Mouse (Mus musculus): ENCODE measurements around the gene Atp5g3. TPM values are rescaled to one million over a fixed set of nuclear protein-coding genes. Genes with fewer than 3 reads are reported as not detected.
"Not testable (repeated sequence)": the region's sequence is repeated elsewhere in the genome, so short reads cannot be mapped to it uniquely, and the experiment has no call there.

The Atp5g3 gene
- total RNA-seq (2015; ENCODE audit: low replicate concordance) (202 and 209 TPM in 2 replicates), total RNA-seq (2017; ENCODE audit: low replicate concordance) (33.8 and 49.8 TPM in 2 replicates)

DNA sequence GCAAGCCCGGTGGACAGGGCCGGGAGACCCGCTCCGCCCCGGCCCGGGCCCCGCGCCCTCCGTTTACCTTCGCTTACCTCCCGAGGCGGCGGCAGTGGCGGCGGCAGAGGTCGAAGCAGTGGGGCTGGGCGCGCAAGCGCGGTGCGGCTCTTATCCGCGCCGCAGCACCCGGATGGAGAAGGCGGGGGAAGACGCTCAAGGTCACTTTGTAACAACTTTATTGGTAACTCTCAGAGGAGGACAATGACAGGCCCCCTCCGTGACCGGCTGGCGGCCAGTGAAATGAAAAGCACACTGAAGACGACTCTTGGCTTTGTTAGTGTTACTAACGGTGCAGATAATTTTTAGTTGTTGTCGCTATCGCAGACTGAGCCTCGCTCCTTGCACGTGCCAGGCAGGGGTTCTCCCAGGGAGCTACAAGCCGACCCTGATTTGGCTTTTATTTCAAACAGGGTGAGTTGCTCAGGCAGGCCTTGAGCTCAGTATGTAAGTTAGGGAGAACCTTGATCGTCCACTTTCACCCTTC lies at the start of gene Atp5g3:
Gene Atp5g3, minus strand, starts transcription at position 152 of the 526 bp plus-strand sequence.
- ATAC-seq (replicated peaks; ENCODE audit: low FRiP score, poor library complexity, severe bottlenecking), result peak; percentile 96

DNA sequence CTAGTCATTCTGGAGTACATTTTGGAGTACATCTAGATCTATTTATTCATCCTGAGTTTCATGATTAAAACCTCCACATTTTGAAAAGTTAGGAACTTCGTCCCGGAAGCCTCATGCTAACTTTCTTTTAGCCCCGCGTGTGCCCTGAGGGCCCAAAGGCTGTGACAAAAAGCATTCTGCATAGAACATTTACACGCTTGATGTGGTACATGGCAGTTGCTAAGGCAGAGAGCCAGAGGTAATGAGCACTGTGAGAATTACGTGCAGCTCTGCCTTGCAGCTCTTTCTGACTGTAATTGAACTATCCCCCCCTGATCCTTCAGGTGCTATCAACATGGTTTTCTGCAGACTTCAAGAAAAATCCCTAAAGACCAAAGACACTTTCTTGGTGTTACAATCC lies 47.2 kb upstream of the Atp5g3 start:
- ATAC-seq (replicated peaks; ENCODE audit: low FRiP score, poor library complexity, severe bottlenecking), result no peak

DNA sequence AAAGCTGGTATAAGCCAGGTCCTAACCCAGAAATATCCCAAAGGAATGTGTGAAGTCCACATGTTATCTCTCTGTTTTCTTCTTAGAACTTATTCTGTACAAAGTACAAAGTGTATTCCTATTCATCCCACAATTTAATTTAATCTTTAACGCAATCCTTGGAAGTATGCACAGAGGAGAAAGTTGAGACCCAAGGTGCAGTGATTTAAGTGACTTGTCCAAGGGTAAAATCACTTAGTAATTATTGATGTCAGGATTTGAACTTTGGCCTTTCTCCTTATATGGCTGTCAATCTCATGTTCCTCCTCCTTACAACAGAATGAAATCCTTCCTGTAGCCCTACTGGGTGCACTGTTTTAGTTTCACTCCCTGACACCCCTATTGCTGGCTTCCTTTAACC lies 42.5 kb upstream of the Atp5g3 start:
- no peak for ATAC-seq (replicated peaks; ENCODE audit: low FRiP score, poor library complexity, severe bottlenecking)

DNA sequence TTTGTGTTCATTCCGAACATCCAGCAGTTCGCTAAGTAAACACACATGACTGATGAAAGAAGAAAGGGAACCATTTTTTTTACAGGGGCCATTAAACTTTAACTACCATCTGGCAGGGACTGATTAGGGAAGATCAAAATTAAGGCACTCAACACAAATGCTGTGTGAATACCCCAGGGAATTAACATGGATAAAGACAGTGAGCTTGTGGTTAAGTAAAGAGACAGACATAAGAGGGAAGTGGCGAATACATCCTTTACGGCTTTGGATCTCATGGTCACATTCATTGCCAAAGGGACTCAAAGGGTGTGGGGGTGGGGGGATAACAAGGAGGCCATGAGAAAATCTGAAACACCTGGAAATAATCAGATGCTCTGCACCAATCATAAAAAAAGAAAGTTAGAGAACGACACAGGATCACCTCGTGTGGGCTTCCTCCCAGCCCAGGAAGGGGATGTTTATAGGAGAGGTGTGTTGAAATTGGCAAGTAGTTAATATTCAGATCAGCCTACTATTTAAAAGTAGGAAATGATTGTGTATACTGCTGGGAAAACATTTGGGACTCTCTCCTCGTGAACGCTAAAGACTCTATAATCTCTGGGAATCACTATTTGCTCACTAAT lies 41.6 kb upstream of the Atp5g3 start:
- no peak for ATAC-seq (replicated peaks; ENCODE audit: low FRiP score, poor library complexity, severe bottlenecking)

DNA sequence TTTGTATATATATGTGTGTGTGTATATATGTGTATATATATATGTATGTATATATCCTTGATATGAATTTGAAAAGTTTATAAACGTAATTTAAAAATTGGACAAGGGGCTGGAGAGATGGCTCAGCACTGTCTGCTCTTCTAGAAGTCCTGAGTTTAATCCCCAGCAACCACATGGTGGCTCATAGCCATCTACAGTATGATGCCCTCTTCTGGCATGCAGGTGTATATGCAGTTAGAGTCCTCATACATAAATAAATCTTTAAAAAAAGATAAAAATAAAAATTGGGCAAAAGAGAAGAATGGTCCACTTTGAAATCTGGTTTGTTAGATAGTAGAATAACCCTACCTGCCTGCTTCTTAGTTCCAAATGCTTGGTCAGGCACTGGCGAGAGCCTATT lies 36.2 kb upstream of the Atp5g3 start:
- no peak for ATAC-seq (replicated peaks; ENCODE audit: low FRiP score, poor library complexity, severe bottlenecking)

DNA sequence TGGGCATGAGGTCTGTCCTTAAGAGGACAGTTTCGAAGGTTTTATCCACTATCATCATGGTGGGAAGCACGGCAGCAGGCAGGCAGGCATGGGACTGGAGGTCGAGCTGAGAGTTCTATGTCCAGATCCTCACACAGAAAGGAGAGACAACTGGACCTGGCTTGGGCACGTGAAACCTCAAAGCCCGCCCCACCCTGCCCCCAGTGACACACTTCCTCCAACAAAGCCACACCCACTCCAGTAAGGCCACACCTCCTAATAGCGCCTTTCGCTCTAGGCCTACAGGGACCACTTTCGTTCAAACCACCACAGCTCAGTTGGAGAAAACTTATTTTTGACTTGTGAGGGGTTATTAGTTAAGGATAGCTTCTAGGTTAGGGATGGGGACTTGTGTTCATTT lies 32.6 kb upstream of the Atp5g3 start:
- no peak for ATAC-seq (replicated peaks; ENCODE audit: low FRiP score, poor library complexity, severe bottlenecking)

DNA sequence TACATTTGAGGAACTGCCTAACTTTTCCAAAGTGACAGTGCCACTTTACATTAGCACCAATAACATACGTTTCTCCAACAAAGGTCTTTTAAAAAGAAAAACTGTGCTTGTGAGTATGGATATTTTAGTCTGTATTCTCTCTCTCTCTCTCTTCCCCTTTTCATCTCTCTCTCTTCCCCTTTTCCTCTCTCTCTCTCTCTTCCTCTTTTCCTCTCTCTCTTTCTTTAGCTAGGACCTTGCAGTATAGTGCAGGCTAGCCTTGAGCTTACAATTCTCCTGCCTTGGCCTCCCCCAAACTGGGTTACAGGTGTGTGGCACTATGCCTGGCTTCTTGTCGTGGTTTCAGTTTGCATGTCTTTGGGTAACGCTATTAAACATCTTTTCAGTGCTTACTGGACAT lies 31.7 kb upstream of the Atp5g3 start:
- no peak for ATAC-seq (replicated peaks; ENCODE audit: low FRiP score, poor library complexity, severe bottlenecking)

DNA sequence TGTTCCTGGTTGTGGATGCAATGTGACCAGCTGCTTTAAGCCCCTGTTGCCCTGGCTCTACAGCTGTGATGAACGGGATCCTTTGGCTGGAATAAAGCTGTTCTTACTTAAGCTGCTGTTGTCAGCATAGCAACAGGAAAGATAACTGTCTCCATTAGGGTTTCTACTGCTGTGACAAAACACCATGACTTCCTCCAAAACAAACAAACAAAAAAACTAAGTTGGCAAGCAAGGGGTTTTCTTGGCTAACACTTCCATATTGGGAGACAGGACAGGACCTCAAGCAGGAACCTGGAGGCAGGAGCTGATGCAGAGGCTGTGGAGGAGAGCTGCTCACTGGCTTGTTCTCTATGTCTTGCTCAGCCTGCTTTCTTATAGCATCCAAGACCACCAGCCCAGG lies 30.2 kb upstream of the Atp5g3 start:
- no peak for ATAC-seq (replicated peaks; ENCODE audit: low FRiP score, poor library complexity, severe bottlenecking)

DNA sequence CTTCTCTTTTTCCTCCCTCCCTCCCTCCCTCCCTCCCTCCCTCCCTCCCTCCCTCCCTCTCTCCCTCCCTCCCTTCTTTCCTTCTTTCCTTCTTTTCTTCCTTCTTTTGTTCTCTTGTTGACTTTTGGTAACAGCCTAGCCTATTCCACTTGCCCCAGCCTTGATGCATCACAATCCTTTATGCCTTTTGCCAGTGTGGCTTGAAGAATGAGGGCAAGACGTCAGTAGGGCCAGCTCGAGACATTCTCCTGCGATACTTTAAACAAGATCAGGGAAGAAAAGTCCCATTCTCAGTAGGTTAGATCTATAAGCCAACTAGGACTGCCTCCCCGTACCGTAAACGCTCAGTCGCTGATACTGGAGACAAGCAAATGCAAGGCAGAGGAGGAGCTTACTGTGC lies 29.3 kb upstream of the Atp5g3 start:
- ATAC-seq (replicated peaks; ENCODE audit: low FRiP score, poor library complexity, severe bottlenecking), result no peak

DNA sequence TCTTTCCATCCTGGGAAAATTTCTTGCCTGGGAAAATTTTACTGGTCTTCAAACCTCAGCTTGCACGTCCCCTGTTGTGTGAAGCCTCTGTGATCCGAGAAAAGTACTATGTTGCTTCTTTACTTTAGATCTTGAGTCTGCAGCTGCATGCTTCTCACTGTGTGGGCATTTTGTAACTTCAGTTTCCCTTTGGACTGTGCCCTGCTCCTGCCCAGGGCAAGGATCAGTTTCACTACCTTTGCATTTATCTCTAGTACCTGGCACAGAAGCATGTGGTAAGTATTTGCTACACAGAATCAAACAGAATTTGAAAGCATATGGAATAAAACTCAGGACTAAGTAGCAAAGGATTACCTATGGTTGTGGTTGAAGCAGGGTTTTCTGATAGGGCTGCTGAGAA lies 27.8 kb upstream of the Atp5g3 start:
- no peak for ATAC-seq (replicated peaks; ENCODE audit: low FRiP score, poor library complexity, severe bottlenecking)

DNA sequence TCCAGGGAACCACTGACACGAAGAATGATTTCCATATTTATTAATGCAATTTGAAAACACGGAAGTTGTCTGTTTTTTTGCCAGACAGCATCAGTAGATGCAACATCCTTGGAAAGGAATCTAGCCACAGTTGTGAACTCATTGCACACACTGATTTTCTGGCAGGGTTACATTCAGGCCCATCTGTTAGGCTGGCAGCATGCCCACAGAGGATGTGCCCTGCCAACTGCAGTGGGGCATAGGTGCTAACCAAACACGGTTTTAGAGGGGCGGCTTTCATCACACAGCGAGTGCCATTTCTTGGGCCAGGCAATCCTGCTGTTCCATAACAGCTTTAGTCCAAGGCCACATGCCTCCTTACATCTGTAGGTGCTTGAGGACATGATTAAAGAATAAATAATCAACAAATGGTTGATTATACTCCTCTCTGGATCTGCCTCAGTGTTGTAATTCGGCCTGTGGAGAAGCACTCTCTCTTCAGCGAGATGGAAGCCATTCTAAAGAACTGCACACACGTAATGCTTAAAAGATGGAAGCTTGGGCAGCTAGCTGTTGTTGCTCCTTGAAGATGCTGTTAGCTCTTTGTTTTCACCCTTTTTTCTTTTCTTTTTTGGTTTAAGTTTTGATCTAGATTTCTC lies 21.7 kb upstream of the Atp5g3 start:
- ATAC-seq (replicated peaks; ENCODE audit: low FRiP score, poor library complexity, severe bottlenecking), result no peak

DNA sequence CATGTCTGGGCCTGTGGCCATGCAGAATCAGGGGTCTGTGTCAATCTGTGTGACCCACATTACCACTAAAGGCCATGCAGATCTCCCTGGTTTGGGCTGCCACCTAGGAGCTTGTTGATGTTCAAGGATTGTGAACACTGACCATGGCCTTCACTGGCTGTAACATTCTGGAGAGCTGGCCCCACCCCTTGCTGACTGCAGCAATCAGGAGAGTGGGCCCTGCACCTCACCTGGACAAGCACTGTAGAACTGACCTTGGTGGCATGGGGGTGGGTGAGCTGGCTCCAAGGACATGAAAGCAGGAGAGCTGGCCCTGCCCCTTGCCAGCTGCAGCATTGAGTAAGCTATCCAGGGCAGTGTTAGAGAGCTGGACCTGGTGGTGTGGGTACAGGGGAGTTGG lies 16.6 kb upstream of the Atp5g3 start:
- no peak for ATAC-seq (replicated peaks; ENCODE audit: low FRiP score, poor library complexity, severe bottlenecking)

DNA sequence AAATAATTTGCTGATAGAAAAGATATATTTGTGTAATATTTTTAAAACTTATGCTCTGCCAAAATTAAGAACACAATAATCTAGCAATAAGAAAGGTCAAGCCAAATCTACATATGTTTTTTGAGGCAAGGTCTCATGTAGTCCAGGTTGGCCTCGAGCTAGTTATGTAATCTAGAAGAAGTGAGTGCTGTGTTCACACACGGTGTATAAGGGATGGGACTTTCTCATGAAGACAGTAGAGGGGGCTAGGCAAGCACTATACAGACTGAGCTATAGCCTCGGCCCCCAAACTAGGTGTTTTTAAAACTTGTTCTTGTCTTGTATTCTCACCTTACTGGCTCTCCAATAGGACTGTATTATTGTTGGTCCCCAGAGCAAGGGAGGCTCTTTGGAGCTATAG lies 14.4 kb upstream of the Atp5g3 start:
- no peak for ATAC-seq (replicated peaks; ENCODE audit: low FRiP score, poor library complexity, severe bottlenecking)

DNA sequence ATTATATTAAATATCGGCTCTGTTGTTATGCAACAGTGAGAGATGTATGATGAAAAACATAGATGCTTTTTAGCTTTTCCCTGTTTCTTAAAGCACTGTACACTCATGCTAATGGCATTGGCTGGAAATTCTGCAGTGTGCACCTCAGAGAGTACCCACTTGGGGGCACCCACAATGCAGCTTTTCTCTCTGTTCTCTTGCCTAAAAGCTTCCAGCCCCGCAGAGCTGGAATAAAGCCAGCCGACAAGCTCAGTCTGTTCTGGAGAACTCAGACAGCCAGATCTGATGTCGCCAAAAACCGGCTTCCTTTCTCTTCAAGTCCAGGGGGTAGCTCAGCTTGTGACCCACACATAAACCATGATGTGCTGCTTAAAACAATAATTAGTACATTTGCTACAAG lies 14.0 kb upstream of the Atp5g3 start:
- no peak for ATAC-seq (replicated peaks; ENCODE audit: low FRiP score, poor library complexity, severe bottlenecking)

DNA sequence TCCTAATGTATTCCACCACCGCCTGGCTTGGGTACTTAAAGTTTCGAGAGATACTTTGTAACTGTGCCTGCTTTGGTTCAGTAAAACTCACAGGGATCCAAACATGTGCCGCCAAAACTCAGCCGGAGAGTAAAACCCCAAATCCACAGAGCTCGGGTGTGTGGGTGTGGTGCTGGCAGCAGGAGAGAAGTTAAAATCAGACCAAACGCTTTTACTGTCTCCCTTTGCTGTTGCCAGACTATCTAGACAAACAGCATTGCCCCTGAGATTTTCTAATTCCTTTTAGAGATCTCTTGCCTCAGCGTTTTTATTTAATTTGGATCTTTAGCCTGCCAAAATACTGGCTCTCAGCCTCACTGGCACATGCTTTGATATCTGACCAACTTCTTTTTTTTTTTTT lies 8.5 kb upstream of the Atp5g3 start:
- ATAC-seq (replicated peaks; ENCODE audit: low FRiP score, poor library complexity, severe bottlenecking), result no peak

DNA sequence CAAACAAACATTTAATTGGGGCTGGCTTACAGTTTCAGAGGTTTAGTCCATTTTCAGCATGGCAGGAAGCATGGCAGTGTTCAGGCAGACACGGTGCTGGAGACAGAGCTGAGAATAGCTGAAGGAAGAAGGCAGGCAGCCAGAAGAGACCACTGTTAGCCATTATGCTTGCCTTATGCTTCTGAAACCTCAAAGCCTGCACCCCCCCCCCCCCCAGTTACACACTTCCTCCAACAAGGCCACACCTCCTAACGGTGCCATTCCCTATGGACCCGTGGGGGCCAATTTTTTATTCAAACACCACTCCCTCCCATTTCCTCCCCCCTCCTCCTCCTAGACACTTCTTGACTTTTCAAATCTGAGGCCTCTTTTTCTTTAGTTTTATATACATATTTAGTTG lies 1.1 kb upstream of the Atp5g3 start:
- ATAC-seq (replicated peaks; ENCODE audit: low FRiP score, poor library complexity, severe bottlenecking), result no peak

DNA sequence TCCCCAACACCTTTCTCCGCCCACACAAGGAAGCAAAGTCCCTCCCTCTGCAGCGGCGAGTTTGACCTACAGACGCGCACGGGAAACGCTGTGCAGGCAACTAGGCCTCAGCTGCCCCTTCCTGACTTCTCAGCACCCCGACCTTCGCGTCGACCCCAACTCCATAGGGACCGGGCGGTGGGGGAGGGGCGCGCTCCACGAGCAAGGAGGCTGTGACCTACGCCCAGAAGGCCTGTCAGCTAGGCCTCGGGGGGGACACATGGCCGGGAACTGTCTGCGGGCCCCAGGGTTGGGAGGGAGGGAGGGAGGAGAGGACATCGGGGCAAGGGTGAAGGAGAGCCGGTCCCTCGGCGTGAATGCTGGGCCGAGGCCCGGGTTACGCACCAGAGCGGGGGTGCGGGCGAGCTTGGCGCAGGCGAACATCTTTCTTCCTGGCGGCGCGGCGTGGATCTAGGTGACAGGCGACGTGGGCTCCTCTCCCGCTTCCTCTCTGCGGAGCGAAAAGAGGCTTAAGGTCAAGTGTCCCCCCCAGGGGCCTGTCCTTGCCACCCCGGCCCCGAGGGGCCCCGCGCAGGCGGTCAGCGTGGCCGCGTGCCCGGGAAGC lies 453 bp downstream of the Atp5g3 start:
- peak; percentile 78 for ATAC-seq (replicated peaks; ENCODE audit: low FRiP score, poor library complexity, severe bottlenecking)

DNA sequence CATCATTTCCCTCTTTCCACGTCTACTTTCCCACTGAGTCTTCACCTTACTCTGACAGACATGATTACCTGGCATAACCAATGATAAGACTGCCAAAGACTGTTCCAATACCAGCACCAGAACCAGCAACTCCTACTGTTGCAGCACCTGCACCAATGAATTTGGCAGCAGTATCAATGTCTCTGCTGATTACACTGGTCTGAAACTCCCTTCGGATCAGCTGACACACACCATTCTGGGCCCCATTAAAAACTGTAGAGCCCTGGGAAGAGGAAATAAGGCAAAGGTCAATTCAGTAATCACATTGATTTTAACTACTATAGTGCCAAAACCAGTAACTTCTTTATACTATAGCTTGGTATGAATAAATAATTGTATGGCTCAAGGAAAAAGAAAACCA lies 2.0 kb downstream of the Atp5g3 start:
- ATAC-seq (replicated peaks; ENCODE audit: low FRiP score, poor library complexity, severe bottlenecking), result no peak

DNA sequence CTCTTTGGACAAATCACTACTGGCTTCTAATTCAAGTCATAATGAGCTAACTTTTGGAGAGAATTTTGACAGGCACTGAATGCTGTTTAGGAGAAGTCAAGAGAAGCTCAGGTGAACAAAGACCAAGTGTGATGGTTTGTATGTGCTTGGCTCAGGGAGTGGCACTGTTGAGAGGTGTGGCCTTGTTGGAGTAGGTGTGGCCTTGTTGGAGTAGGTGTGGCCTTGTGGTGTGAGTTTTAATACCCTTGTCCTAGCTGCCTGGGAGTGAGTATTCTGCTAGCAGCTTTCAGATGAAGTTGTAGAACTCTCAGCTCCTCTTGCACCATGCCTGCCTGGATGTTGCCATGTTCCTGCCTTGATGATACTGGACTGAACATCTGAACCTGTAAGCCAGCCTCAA lies 6.4 kb downstream of the Atp5g3 start:
- ATAC-seq (replicated peaks; ENCODE audit: low FRiP score, poor library complexity, severe bottlenecking), result not testable (repeated sequence)

DNA sequence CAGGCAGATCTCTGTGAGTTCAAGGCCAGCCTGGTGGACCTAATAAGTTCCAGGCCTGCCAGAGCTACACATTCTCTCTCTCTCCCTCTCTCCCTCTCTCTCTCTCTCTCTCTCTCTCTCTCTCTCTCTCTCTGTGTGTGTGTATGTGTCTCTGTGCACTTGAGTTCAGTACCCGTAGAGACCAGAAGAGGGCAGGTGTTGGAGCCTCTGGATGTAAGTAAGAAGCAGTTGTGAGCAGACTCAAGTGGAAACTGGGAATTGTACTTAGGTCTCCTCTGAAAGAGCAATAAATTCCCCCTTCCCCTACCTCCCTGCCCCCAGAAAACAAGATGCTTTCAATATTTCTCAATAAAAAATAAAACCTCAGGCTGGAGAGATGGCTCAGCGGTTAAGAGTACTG lies 7.6 kb downstream of the Atp5g3 start:
- 0 out of 2 replicates have a peak, but pooled peaks have one; percentile 46 for ATAC-seq (replicated peaks; ENCODE audit: low FRiP score, poor library complexity, severe bottlenecking)

DNA sequence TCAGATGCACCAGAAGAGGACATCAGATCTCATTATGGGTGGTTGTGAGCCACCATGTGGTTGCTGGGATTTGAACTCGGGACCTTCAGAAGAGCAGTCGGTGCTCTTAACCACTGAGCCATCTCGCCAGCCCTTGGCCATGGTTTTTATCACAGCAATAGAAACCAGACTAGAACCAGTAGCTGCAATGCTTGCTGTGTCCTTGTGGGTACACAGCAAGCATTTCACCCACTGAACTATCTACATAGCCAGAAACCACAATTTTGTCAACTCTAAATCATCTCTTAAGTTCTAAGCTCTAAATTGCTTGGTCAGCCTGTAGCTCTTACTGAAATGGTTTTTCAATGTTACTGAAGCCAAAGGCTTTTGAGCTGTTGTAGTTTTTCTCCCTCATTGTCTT lies 8.8 kb downstream of the Atp5g3 start:
- not testable (repeated sequence) for ATAC-seq (replicated peaks; ENCODE audit: low FRiP score, poor library complexity, severe bottlenecking)

All from erythroblast, adult 5-6 weeks (primary cell).